Mouse (Mus musculus) lung, adult 2 months (tissue): ENCODE measurements around the gene Lrrc75b.

Source experiments
- CTCF ChIP-seq: fragments of 200-500 bp; IDR thresholded peaks from 2 replicates; pipeline ENCODE4 v1.5.1; 2011; ENCODE audit warnings: mild to moderate bottlenecking, low read length, control low read depth; ENCODE audit not compliant: insufficient read depth
- POLR2A ChIP-seq: fragments of 200-500 bp; IDR thresholded peaks from 2 replicates; pipeline ENCODE4 v1.6.1; 2011; ENCODE audit warnings: low read depth, mild to moderate bottlenecking, control low read depth, low read length, borderline replicate concordance; ENCODE audit errors: extremely low read depth

- no peak for TF ChIP-seq POLR2A
- TF ChIP-seq CTCF = no peak
These were observed 8.3 kb upstream of the Lrrc75b start for GRCm38 (mm10) chr10:75568441-75568840.
